Mouse (Mus musculus): ENCODE data around the gene Cfap157. TPM values are rescaled to one million over a fixed set of nuclear protein-coding genes. Genes with fewer than 3 reads are reported as not detected.
A peak's percentile ranks its signal among the peaks of the same experiment; 100 is the strongest.

Cfap157 gene
- polyA plus RNA-seq, 1 experiment: not detected

GRCm38 (mm10) chr2:32750887-32751664 lies 33.2 kb downstream of the Cfap157 start:
- Histone ChIP-seq H3K4me3 (ENCODE audit: low read depth, low read length) (peak overlapping the region; percentile 10), H3K4me1 (ENCODE audit: control insufficient read depth, insufficient read depth, low read length) (no peaks in the 10 kb centered on the region), H3K27me3 (ENCODE audit: control insufficient read depth, insufficient read depth, low read length, poor library complexity, severe bottlenecking) (no peaks in the 10 kb centered on the region), H3K9ac (ENCODE audit: low read depth, poor library complexity, severe bottlenecking) (no peak overlapping the region), H3K27ac (ENCODE audit: insufficient read depth, low read length) (no peak overlapping the region), H3K9me3 (replicated peaks; ENCODE audit: control insufficient read depth, insufficient read depth, low read length, poor library complexity, severe bottlenecking) (no peaks in the 10 kb centered on the region), H3K36me3 (ENCODE audit: control insufficient read depth, insufficient read depth, low read length, poor library complexity, severe bottlenecking) (no peaks in the 10 kb centered on the region)
- TF ChIP-seq EP300 (IDR thresholded peaks at IDR 0.05; ENCODE audit: insufficient read depth, low read depth, low read length) (no peak), CTCF (IDR thresholded peaks at IDR 0.05; ENCODE audit: low read depth, low read length) (no peak), POLR2A (IDR thresholded peaks at IDR 0.05; ENCODE audit: insufficient read depth, low read length) (no peak)

- H3K4me3 ChIP-seq (ENCODE audit: low read depth, low read length): no peak overlapping the region
- H3K4me1 ChIP-seq (ENCODE audit: control insufficient read depth, insufficient read depth, low read length): no peaks in the 10 kb centered on the region
- H3K9ac ChIP-seq (ENCODE audit: low read depth, poor library complexity, severe bottlenecking): no peak overlapping the region
- H3K27ac ChIP-seq (ENCODE audit: insufficient read depth, low read length): no peak overlapping the region
- no peaks in the 10 kb centered on the region for H3K9me3 ChIP-seq (replicated peaks; ENCODE audit: control insufficient read depth, insufficient read depth, low read length, poor library complexity, severe bottlenecking)
- H3K27me3 ChIP-seq (ENCODE audit: control insufficient read depth, insufficient read depth, low read length, poor library complexity, severe bottlenecking): no peaks in the 10 kb centered on the region
- no peak for TF ChIP-seq POLR2A (IDR thresholded peaks at IDR 0.05; ENCODE audit: insufficient read depth, low read length)
- TF ChIP-seq EP300 (IDR thresholded peaks at IDR 0.05; ENCODE audit: insufficient read depth, low read depth, low read length): no peak
- no peak for TF ChIP-seq CTCF (IDR thresholded peaks at IDR 0.05; ENCODE audit: low read depth, low read length)
- H3K36me3 ChIP-seq (ENCODE audit: control insufficient read depth, insufficient read depth, low read length, poor library complexity, severe bottlenecking): no peaks in the 10 kb centered on the region
Measured at GRCm38 (mm10) chr2:32750199-32750598, 34.0 kb downstream of the Cfap157 start.

GRCm38 (mm10) chr2:32749082-32749481 lies 35.1 kb downstream of the Cfap157 start:
- Histone ChIP-seq H3K27me3 (ENCODE audit: control insufficient read depth, insufficient read depth, low read length, poor library complexity, severe bottlenecking) (no peaks in the 10 kb centered on the region), H3K9ac (ENCODE audit: low read depth, poor library complexity, severe bottlenecking) (no peak overlapping the region), H3K27ac (ENCODE audit: insufficient read depth, low read length) (no peak overlapping the region), H3K9me3 (replicated peaks; ENCODE audit: control insufficient read depth, insufficient read depth, low read length, poor library complexity, severe bottlenecking) (no peaks in the 10 kb centered on the region), H3K4me3 (ENCODE audit: low read depth, low read length) (no peak overlapping the region), H3K4me1 (ENCODE audit: control insufficient read depth, insufficient read depth, low read length) (no peaks in the 10 kb centered on the region), H3K36me3 (ENCODE audit: control insufficient read depth, insufficient read depth, low read length, poor library complexity, severe bottlenecking) (no peaks in the 10 kb centered on the region)
- TF ChIP-seq EP300 (IDR thresholded peaks at IDR 0.05; ENCODE audit: insufficient read depth, low read depth, low read length): no peak
- TF ChIP-seq CTCF (IDR thresholded peaks at IDR 0.05; ENCODE audit: low read depth, low read length): no peak
- no peak for TF ChIP-seq POLR2A (IDR thresholded peaks at IDR 0.05; ENCODE audit: insufficient read depth, low read length)

GRCm38 (mm10) chr2:32744272-32744982 lies 39.8 kb downstream of the Cfap157 start:
- no peaks in the 10 kb centered on the region for H3K4me1 ChIP-seq (ENCODE audit: control insufficient read depth, insufficient read depth, low read length)
- TF ChIP-seq EP300 (IDR thresholded peaks at IDR 0.05; ENCODE audit: insufficient read depth, low read depth, low read length): no peak
- no peak for TF ChIP-seq CTCF (IDR thresholded peaks at IDR 0.05; ENCODE audit: low read depth, low read length)
- TF ChIP-seq POLR2A (IDR thresholded peaks at IDR 0.05; ENCODE audit: insufficient read depth, low read length): no peak
- H3K36me3 ChIP-seq (ENCODE audit: control insufficient read depth, insufficient read depth, low read length, poor library complexity, severe bottlenecking): no peaks in the 10 kb centered on the region
- H3K27me3 ChIP-seq (ENCODE audit: control insufficient read depth, insufficient read depth, low read length, poor library complexity, severe bottlenecking): no peaks in the 10 kb centered on the region
- no peak overlapping the region for H3K27ac ChIP-seq (ENCODE audit: insufficient read depth, low read length)
- H3K9ac ChIP-seq (ENCODE audit: low read depth, poor library complexity, severe bottlenecking): no peak overlapping the region
- H3K4me3 ChIP-seq (ENCODE audit: low read depth, low read length): no peak overlapping the region
- H3K9me3 ChIP-seq (replicated peaks; ENCODE audit: control insufficient read depth, insufficient read depth, low read length, poor library complexity, severe bottlenecking): no peaks in the 10 kb centered on the region

GRCm38 (mm10) chr2:32742173-32742531 lies 42.1 kb downstream of the Cfap157 start:
- Histone ChIP-seq H3K9ac (ENCODE audit: low read depth, poor library complexity, severe bottlenecking) (no peak overlapping the region), H3K36me3 (ENCODE audit: control insufficient read depth, insufficient read depth, low read length, poor library complexity, severe bottlenecking) (no peaks in the 10 kb centered on the region), H3K4me3 (ENCODE audit: low read depth, low read length) (peak overlapping the region; percentile 57), H3K27me3 (ENCODE audit: control insufficient read depth, insufficient read depth, low read length, poor library complexity, severe bottlenecking) (no peaks in the 10 kb centered on the region), H3K27ac (ENCODE audit: insufficient read depth, low read length) (no peak overlapping the region), H3K9me3 (replicated peaks; ENCODE audit: control insufficient read depth, insufficient read depth, low read length, poor library complexity, severe bottlenecking) (no peaks in the 10 kb centered on the region), H3K4me1 (ENCODE audit: control insufficient read depth, insufficient read depth, low read length) (no peaks in the 10 kb centered on the region)
- TF ChIP-seq CTCF (IDR thresholded peaks at IDR 0.05; ENCODE audit: low read depth, low read length) (no peak), EP300 (IDR thresholded peaks at IDR 0.05; ENCODE audit: insufficient read depth, low read depth, low read length) (no peak), POLR2A (IDR thresholded peaks at IDR 0.05; ENCODE audit: insufficient read depth, low read length) (no peak)

Measured in ES-Bruce4 (cell line).